Mouse (Mus musculus) midbrain, embryonic 15.5 days (tissue): ENCODE measurements around the gene Lgi2. TPM values are rescaled to one million over a fixed set of nuclear protein-coding genes. Genes with fewer than 3 reads are reported as not detected.
A peak's percentile ranks its signal among the peaks of the same experiment; 100 is the strongest.

ENCODE experiments used
- ATAC-seq: fragments of 200-750 bp; cut with Nextera tagmentation; replicated peaks from 2 replicates; pipeline ENCODE4 v1.8.0; 2017; ENCODE audit warnings: moderate TSS enrichment
- H3K27ac ChIP-seq: fragments of 300-500 bp; sonication (generic); 2 replicates; pipeline ENCODE4 v1.5.1; 2015; ENCODE audit warnings: mild to moderate bottlenecking, inconsistent platforms
- H3K27me3 ChIP-seq: fragments of 300-500 bp; sonication (generic); replicated peaks from 2 replicates; pipeline ENCODE4 v1.6.1; 2015; ENCODE audit warnings: inconsistent platforms
- H3K36me3 ChIP-seq: fragments of 300-500 bp; sonication (generic); replicated peaks from 2 replicates; pipeline ENCODE4 v1.6.1; 2015; ENCODE audit warnings: inconsistent platforms
- H3K4me1 ChIP-seq: fragments of 300-500 bp; sonication (generic); 2 replicates; pipeline ENCODE4 v1.6.1; 2015; ENCODE audit warnings: inconsistent platforms
- H3K4me2 ChIP-seq: fragments of 300-500 bp; sonication (generic); 2 replicates; pipeline ENCODE4 v1.6.1; 2015; ENCODE audit warnings: inconsistent platforms, mild to moderate bottlenecking, moderate library complexity
- H3K4me3 ChIP-seq: fragments of 300-500 bp; sonication (generic); 2 replicates; pipeline ENCODE4 v1.5.1; 2015; ENCODE audit warnings: mild to moderate bottlenecking, inconsistent platforms
- H3K9ac ChIP-seq: fragments of 300-500 bp; sonication (generic); 2 replicates; pipeline ENCODE4 v1.6.1; 2015; ENCODE audit warnings: mild to moderate bottlenecking, inconsistent platforms
- H3K9me3 ChIP-seq: fragments of 300-500 bp; sonication (generic); 2 replicates; pipeline ENCODE4 v1.6.1; 2016; ENCODE audit warnings: inconsistent platforms
- WGBS: fragments of 180-500 bp; shearing (Covaris S2); methylation state at CpG from one replicate; pipeline ENCODE4 v1.1.7; 2015; ENCODE audit warnings: mixed read lengths; 5-methylcytosine and 5-hydroxymethylcytosine counted together
- polyA plus RNA-seq: library from polyadenylated mRNA; unstranded; fragments of >200 nt; fragmentation: Nextera tagmentation; extraction: Ambion mirVana; gene quantifications from 2 replicates; pipeline ENCODE4 v1.2.1, GENCODE M21; 2015

Gene Lgi2
- polyA plus RNA-seq, 1 experiment from 2014 or later, result 5.1 TPM

- H3K4me1 ChIP-seq, result peaks cover 18% of the 10 kb centered on the region
- H3K9me3 ChIP-seq, result no peaks in the 10 kb centered on the region
- no peaks in the 10 kb centered on the region for H3K36me3 ChIP-seq
- peak overlapping the region; percentile 51 for H3K9ac ChIP-seq
- peak overlapping the region; percentile 50 for H3K4me3 ChIP-seq
- H3K27me3 ChIP-seq, result peaks cover 6% of the 10 kb centered on the region
- peak overlapping the region; percentile 93 for H3K4me2 ChIP-seq
- H3K27ac ChIP-seq, result no peak overlapping the region
- 5% methylated on average over 17 of the region's 17 CpGs for WGBS
- peak; percentile 57 for ATAC-seq
These were observed 949 bp downstream of the Lgi2 start for GRCm38 (mm10) chr5:52565214-52565812.

GRCm38 (mm10) chr5:52564351-52564750 lies 1.9 kb downstream of the Lgi2 start:
- ATAC-seq, result no peak
- no peak overlapping the region for H3K4me3 ChIP-seq
- peaks cover 18% of the 10 kb centered on the region for H3K4me1 ChIP-seq
- no peak overlapping the region for H3K27ac ChIP-seq
- WGBS, result 34% methylated on average over 3 of the region's 3 CpGs
- peaks cover 6% of the 10 kb centered on the region for H3K27me3 ChIP-seq
- H3K9me3 ChIP-seq, result no peaks in the 10 kb centered on the region
- no peaks in the 10 kb centered on the region for H3K36me3 ChIP-seq
- no peak overlapping the region for H3K9ac ChIP-seq
- peak overlapping the region; percentile 93; the same call in 1 of the 2 replicates for H3K4me2 ChIP-seq

GRCm38 (mm10) chr5:52560240-52560639 lies 6.0 kb downstream of the Lgi2 start:
- Histone ChIP-seq H3K4me1 (peaks cover 7% of the 10 kb centered on the region), H3K9ac (no peak overlapping the region), H3K36me3 (no peaks in the 10 kb centered on the region), H3K27me3 (peaks cover 6% of the 10 kb centered on the region), H3K27ac (no peak overlapping the region), H3K4me2 (no peak overlapping the region), H3K4me3 (no peak overlapping the region), H3K9me3 (no peaks in the 10 kb centered on the region)
- 86% methylated on average over 8 of the region's 8 CpGs for WGBS
- no peak for ATAC-seq

GRCm38 (mm10) chr5:52555526-52555925 lies 10.7 kb downstream of the Lgi2 start:
- ATAC-seq, result no peak
- H3K36me3 ChIP-seq, result no peaks in the 10 kb centered on the region
- H3K4me3 ChIP-seq, result no peak overlapping the region
- H3K4me2 ChIP-seq, result no peak overlapping the region
- no peaks in the 10 kb centered on the region for H3K27me3 ChIP-seq
- peaks cover 7% of the 10 kb centered on the region for H3K4me1 ChIP-seq
- H3K9me3 ChIP-seq, result no peaks in the 10 kb centered on the region
- no peak overlapping the region for H3K9ac ChIP-seq
- H3K27ac ChIP-seq, result no peak overlapping the region
- 73% methylated on average over 7 of the region's 7 CpGs for WGBS

- Histone ChIP-seq H3K4me1 (peaks cover 7% of the 10 kb centered on the region), H3K4me2 (peak overlapping the region; percentile 18; the same call in 1 of the 2 replicates), H3K9me3 (no peaks in the 10 kb centered on the region), H3K27me3 (no peaks in the 10 kb centered on the region), H3K9ac (0 out of 2 replicates have a peak overlapping the region, but pooled peaks have one; percentile 8), H3K4me3 (no peak overlapping the region), H3K27ac (peak overlapping the region; percentile 66), H3K36me3 (no peaks in the 10 kb centered on the region)
- WGBS, result 50% methylated on average over 3 of the region's 3 CpGs
- ATAC-seq, result peak; percentile 46
These were observed 15.0 kb downstream of the Lgi2 start for GRCm38 (mm10) chr5:52551318-52551632.

GRCm38 (mm10) chr5:52550613-52551317 lies 15.5 kb downstream of the Lgi2 start:
- Histone ChIP-seq H3K27me3 (no peaks in the 10 kb centered on the region), H3K4me3 (no peak overlapping the region), H3K4me1 (peaks cover 7% of the 10 kb centered on the region), H3K27ac (peak overlapping the region; percentile 66), H3K9me3 (no peaks in the 10 kb centered on the region), H3K4me2 (peak overlapping the region; percentile 18; the same call in 1 of the 2 replicates), H3K36me3 (no peaks in the 10 kb centered on the region), H3K9ac (0 out of 2 replicates have a peak overlapping the region, but pooled peaks have one; percentile 8)
- ATAC-seq, result peak; percentile 59
- 57% methylated on average over 13 of the region's 13 CpGs for WGBS

- no peak overlapping the region for H3K4me3 ChIP-seq
These were observed 19.3 kb downstream of the Lgi2 start for GRCm38 (mm10) chr5:52546950-52547349.

GRCm38 (mm10) chr5:52543770-52544169 lies 22.5 kb downstream of the Lgi2 start:
- H3K4me3 ChIP-seq, result no peak overlapping the region
- H3K4me1 ChIP-seq, result no peaks in the 10 kb centered on the region
- H3K9me3 ChIP-seq, result no peaks in the 10 kb centered on the region
- H3K36me3 ChIP-seq, result no peaks in the 10 kb centered on the region
- H3K4me2 ChIP-seq, result no peak overlapping the region
- no peak overlapping the region for H3K27ac ChIP-seq
- no peak for ATAC-seq
- WGBS, result 83% methylated on average over 4 of the region's 4 CpGs
- H3K9ac ChIP-seq, result no peak overlapping the region
- H3K27me3 ChIP-seq, result no peaks in the 10 kb centered on the region

More at GRCm38 (mm10) chr5:52546950-52547349, 19.3 kb downstream of the Lgi2 start:
- Histone ChIP-seq H3K36me3 (no peaks in the 10 kb centered on the region), H3K4me1 (peaks cover 7% of the 10 kb centered on the region), H3K4me2 (no peak overlapping the region), H3K27ac (no peak overlapping the region), H3K27me3 (no peaks in the 10 kb centered on the region), H3K9me3 (no peaks in the 10 kb centered on the region), H3K9ac (no peak overlapping the region)
- WGBS, result 49% methylated on average over 3 of the region's 3 CpGs
- ATAC-seq, result no peak

GRCm38 (mm10) chr5:52540186-52540585 lies 26.1 kb downstream of the Lgi2 start:
- WGBS, result 75% methylated on average over 3 of the region's 3 CpGs
- no peak for ATAC-seq
- no peaks in the 10 kb centered on the region for H3K27me3 ChIP-seq

GRCm38 (mm10) chr5:52539483-52539882 lies 26.8 kb downstream of the Lgi2 start:
- peaks cover 5% of the 10 kb centered on the region; the same call in 1 of the 2 replicates for H3K4me1 ChIP-seq
- H3K36me3 ChIP-seq, result no peaks in the 10 kb centered on the region
- H3K27ac ChIP-seq, result no peak overlapping the region
- no peak overlapping the region for H3K4me2 ChIP-seq
- H3K9me3 ChIP-seq, result no peaks in the 10 kb centered on the region
- H3K9ac ChIP-seq, result no peak overlapping the region
- ATAC-seq, result no peak
- no peak overlapping the region for H3K4me3 ChIP-seq
- H3K27me3 ChIP-seq, result no peaks in the 10 kb centered on the region

More at GRCm38 (mm10) chr5:52540186-52540585, 26.1 kb downstream of the Lgi2 start:
- no peak overlapping the region for H3K4me3 ChIP-seq
- no peak overlapping the region for H3K9ac ChIP-seq
- H3K9me3 ChIP-seq, result no peaks in the 10 kb centered on the region
- H3K27ac ChIP-seq, result no peak overlapping the region
- no peak overlapping the region for H3K4me2 ChIP-seq
- no peaks in the 10 kb centered on the region; the same call in 1 of the 2 replicates for H3K4me1 ChIP-seq
- no peaks in the 10 kb centered on the region for H3K36me3 ChIP-seq

GRCm38 (mm10) chr5:52537024-52537423 lies 29.2 kb downstream of the Lgi2 start:
- Histone ChIP-seq H3K27ac (no peak overlapping the region), H3K27me3 (no peaks in the 10 kb centered on the region), H3K4me1 (peaks cover 6% of the 10 kb centered on the region; the same call in 1 of the 2 replicates), H3K4me2 (no peak overlapping the region), H3K36me3 (no peaks in the 10 kb centered on the region), H3K4me3 (no peak overlapping the region), H3K9ac (no peak overlapping the region), H3K9me3 (no peaks in the 10 kb centered on the region)
- ATAC-seq, result no peak; the same call in 1 of the 2 replicates
- 86% methylated on average over 7 of the region's 7 CpGs for WGBS

- ATAC-seq, result no peak
- Histone ChIP-seq H3K4me3 (no peak overlapping the region), H3K9ac (no peak overlapping the region), H3K27ac (no peak overlapping the region), H3K4me2 (0 out of 2 replicates have a peak overlapping the region, but pooled peaks have one; percentile 14), H3K4me1 (peaks cover 6% of the 10 kb centered on the region; the same call in 1 of the 2 replicates), H3K27me3 (no peaks in the 10 kb centered on the region), H3K9me3 (no peaks in the 10 kb centered on the region), H3K36me3 (no peaks in the 10 kb centered on the region)
- 68% methylated on average over 14 of the region's 14 CpGs for WGBS
These were observed 31.3 kb downstream of the Lgi2 start for GRCm38 (mm10) chr5:52534798-52535590.
